Mouse (Mus musculus): ENCODE data around the gene Rubcn. TPM values are rescaled to one million over a fixed set of nuclear protein-coding genes. Genes with fewer than 3 reads are reported as not detected.

Rubcn gene
- polyA plus RNA-seq, 1 experiment from 2014 or later = 22.6 TPM

DNA sequence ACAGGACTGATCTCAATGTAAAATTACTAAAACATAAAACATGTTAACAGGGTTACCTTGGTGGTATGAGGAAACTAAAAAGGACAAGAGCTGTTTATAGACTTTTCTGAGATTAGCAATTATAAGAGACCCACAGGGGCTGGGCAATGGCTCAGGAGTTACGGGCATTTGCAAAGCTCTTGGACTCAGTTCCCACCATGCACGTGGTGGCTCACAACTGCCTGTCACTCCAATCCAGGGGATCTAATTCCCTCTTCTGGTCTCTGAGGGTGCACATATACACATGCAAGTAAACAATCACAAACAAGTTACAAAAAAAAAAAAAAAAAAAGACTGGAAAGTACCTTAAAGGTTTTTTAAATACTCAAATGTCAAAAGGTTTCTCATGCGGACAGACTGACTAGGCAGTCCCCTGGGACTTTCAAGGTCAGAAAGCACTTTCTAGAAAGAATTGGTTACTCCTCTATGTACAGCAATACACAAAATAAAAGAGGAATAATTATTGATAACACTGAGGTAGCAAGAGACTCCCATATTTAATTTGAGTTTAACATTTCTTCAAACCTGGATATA is 15.7 kb downstream of the Rubcn start:
- H3K9me3 ChIP-seq = no peaks in the 10 kb centered on the region
- H3K4me3 ChIP-seq = no peak overlapping the region
- no peak overlapping the region for H3K27ac ChIP-seq
- H3K4me1 ChIP-seq (replicated peaks) = peaks cover 6% of the 10 kb centered on the region
- 92% methylated on average over 3 of the region's 3 CpGs for WGBS
- peaks cover 16% of the 10 kb centered on the region for H3K36me3 ChIP-seq
- no peaks in the 10 kb centered on the region for H3K27me3 ChIP-seq (ENCODE audit: insufficient read depth, poor library complexity, severe bottlenecking)
- DNase-seq (ENCODE audit: low spot score) = no peak

DNA sequence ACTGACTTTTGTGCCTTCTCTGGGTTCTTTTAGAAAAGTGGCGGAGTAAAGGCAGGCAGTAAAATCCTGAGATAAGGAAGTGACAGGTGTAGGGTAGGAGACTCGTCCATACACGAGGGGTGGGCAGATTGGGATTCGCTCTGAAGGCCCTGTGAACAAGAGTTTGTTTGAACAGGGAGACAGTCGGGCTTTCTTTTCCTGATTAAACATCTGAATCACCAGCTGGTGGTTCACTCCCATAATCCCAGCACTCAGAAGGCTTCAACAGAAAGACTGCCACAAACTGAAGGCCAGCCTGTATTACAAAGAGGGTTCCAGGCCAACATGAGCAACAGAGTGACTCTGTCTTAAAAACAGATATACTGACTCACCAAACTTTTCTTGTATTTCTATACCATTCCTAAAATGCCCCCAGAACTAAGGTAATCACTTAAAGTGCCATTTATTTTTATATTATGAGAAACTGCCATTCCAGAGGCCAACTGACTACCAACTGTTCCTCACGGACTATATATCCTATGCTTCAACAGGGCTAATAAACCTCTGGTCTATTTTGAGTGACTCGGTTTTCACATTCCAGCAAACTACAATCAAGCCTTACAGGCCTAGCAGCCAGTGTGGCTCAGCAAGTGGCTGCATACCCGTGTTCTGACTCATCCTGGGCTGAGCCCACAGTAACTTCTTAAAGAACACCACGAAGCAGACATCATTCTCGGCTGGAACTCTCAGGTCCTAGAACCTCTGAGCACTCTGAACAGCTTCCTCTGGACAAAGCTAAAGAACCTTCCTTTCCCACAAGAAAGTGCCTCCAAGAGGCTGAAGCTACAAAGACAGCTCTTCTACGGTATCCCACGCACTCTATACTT is 18.6 kb downstream of the Rubcn start:
- peaks cover 38% of the 10 kb centered on the region for H3K36me3 ChIP-seq
- H3K4me3 ChIP-seq = no peak overlapping the region
- WGBS = 83% methylated on average over 12 of the region's 12 CpGs
- H3K27me3 ChIP-seq (ENCODE audit: insufficient read depth, poor library complexity, severe bottlenecking) = no peaks in the 10 kb centered on the region
- H3K4me1 ChIP-seq (replicated peaks) = no peaks in the 10 kb centered on the region
- no peak overlapping the region for H3K27ac ChIP-seq
- H3K9me3 ChIP-seq = no peaks in the 10 kb centered on the region
- DNase-seq (ENCODE audit: low spot score) = no peak

DNA sequence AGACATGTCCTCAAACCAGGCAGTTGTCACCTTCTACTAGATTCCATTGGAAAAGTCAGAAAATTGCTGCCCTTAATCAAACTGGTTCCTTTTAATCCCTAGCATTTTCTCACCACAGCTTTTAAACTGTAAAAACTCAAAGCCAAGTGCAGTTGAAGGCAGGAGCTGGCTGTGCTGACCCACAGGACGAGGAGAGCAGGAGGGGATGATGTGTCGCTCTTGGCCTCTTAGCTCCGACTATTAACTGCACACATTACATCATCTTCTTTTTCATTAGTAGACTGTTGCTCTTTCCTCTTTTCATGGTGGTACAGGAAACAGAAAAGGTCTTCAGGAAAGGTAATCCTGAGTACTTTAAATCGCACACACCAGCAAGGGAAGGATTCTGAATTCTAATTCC is 19.2 kb downstream of the Rubcn start:
- Histone ChIP-seq H3K9me3 (no peaks in the 10 kb centered on the region), H3K4me1 (replicated peaks) (no peaks in the 10 kb centered on the region), H3K36me3 (peaks cover 36% of the 10 kb centered on the region), H3K27ac (no peak overlapping the region), H3K4me3 (no peak overlapping the region), H3K27me3 (ENCODE audit: insufficient read depth, poor library complexity, severe bottlenecking) (no peaks in the 10 kb centered on the region)
- WGBS = 91% methylated on average over 4 of the region's 4 CpGs
- no peak for DNase-seq (ENCODE audit: low spot score)

DNA sequence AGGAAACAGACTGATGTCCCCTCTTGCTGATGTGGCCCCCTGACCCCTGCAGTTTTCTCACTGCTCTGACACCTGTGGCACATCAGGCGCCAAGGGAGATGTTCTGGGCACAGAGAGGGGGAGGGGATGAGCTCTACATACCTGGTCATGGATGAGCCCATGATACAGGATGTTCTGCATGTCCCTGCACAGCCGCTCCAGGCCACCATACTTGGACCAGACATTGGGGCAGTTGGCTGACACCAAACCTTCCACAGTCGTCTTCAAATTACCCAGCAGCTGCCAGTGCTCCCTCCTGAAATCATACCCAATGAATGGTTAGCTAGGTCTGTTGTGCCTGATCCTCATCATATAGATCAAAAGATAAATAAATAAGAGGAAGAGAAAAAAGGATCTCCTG is 20.8 kb downstream of the Rubcn start:
- Histone ChIP-seq H3K27me3 (ENCODE audit: insufficient read depth, poor library complexity, severe bottlenecking) (no peaks in the 10 kb centered on the region), H3K4me3 (no peak overlapping the region), H3K36me3 (peaks cover 42% of the 10 kb centered on the region), H3K4me1 (replicated peaks) (no peaks in the 10 kb centered on the region), H3K9me3 (no peaks in the 10 kb centered on the region), H3K27ac (no peak overlapping the region)
- 92% methylated on average over 3 of the region's 3 CpGs for WGBS
- DNase-seq (ENCODE audit: low spot score) = no peak

DNA sequence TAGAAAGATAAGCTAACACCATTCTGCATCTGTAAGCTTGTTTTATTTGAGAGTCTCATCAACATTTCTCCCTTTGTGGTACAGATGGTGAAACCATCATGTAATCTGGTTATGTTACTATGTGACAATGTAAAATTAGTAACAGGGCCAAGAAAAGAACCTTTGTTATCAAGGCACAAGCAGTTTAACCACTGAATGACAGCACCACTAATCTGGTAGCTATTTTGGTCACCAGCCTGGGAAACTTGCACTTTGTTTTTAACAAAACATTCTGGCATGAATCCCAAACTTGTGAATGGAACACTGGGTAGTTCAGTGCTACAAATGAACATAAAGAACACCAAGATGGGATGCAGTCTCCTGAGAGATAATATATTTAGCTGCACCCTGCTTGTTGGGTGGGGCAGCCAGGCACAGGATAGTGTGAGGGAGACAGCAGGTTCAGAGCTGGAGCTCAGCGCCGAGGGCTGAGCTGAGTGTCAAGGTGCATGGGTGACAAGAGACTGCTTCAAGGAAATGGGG is 23.5 kb downstream of the Rubcn start:
- no peaks in the 10 kb centered on the region for H3K27me3 ChIP-seq (ENCODE audit: insufficient read depth, poor library complexity, severe bottlenecking)
- no peak overlapping the region for H3K27ac ChIP-seq
- peaks cover 38% of the 10 kb centered on the region for H3K36me3 ChIP-seq
- H3K4me1 ChIP-seq (replicated peaks) = no peaks in the 10 kb centered on the region
- WGBS = 88% methylated on average over 2 of the region's 2 CpGs
- no peaks in the 10 kb centered on the region for H3K9me3 ChIP-seq
- DNase-seq (ENCODE audit: low spot score) = no peak
- no peak overlapping the region for H3K4me3 ChIP-seq

DNA sequence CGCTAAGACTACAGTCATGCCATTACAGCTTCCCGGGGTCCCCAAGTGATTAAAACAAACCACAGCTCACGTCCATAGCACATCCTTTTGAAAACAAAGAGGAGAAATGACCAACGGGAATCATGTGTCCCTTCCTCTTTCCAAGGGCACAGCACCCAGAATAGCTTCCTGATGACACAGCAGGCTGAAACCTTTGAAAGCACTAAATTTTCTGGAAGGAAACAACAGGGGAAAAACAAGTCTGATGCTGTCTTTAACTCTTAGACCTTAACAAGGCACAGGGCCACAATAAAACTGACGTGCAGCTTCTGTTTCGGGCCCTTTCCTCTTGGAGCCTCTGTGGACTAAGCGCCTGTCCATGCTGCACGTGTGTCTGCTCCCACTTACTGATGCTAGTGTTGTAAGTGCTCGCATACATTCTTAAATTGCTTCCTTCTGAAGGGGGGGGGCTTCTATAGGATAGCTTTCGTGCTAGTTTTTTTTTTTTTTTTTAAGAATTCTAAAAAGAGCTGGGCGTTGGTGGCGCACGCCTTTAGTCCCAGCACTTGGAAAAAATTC is 24.0 kb downstream of the Rubcn start:
- H3K36me3 ChIP-seq = peaks cover 43% of the 10 kb centered on the region
- H3K9me3 ChIP-seq = no peaks in the 10 kb centered on the region
- H3K27ac ChIP-seq = no peak overlapping the region
- no peaks in the 10 kb centered on the region for H3K27me3 ChIP-seq (ENCODE audit: insufficient read depth, poor library complexity, severe bottlenecking)
- no peak overlapping the region for H3K4me3 ChIP-seq
- 84% methylated on average over 13 of the region's 13 CpGs for WGBS
- no peak for DNase-seq (ENCODE audit: low spot score)
- no peaks in the 10 kb centered on the region for H3K4me1 ChIP-seq (replicated peaks)

DNA sequence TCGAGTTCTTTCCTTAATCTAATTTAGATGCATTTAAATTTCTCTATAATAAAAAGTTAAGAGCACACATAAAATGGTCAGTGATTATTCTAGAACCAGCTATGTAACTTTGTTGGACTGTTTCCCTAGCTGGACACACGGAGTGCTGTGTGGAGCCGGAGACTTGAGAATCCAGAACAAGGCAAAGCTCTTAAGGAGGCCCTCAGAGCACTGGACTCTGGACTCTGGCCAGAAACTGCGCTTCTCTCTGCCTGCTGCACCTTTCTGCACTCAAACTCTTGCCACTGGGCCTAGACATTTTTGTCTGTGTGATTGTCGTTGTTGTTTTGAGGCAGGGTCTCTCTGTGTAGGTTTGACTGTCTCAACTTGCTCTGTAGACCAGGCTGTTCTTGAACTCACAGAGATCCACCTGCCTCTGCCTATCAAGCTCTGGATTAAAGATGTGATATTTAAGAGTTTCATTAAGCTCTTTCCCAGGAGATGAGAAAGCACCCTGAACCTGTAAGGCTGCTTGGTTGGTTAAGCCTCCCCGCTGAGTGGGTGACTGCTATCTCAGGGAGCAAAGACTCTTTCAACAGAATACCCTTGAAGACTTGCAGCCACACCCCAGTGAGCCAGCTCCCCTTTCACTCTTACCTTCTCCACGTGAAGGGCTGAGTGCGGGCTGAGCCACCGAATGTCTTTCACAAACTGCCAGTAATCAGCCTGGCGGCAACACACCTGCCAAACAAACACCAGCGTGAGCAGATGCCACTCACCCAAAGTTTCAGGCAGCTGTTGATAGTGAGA is 28.3 kb downstream of the Rubcn start:
- Histone ChIP-seq H3K4me1 (replicated peaks) (no peaks in the 10 kb centered on the region), H3K27ac (no peak overlapping the region), H3K36me3 (peaks cover 64% of the 10 kb centered on the region), H3K27me3 (ENCODE audit: insufficient read depth, poor library complexity, severe bottlenecking) (no peaks in the 10 kb centered on the region), H3K9me3 (no peaks in the 10 kb centered on the region), H3K4me3 (no peak overlapping the region)
- DNase-seq (ENCODE audit: low spot score) = no peak
- WGBS = 95% methylated on average over 11 of the region's 11 CpGs

DNA sequence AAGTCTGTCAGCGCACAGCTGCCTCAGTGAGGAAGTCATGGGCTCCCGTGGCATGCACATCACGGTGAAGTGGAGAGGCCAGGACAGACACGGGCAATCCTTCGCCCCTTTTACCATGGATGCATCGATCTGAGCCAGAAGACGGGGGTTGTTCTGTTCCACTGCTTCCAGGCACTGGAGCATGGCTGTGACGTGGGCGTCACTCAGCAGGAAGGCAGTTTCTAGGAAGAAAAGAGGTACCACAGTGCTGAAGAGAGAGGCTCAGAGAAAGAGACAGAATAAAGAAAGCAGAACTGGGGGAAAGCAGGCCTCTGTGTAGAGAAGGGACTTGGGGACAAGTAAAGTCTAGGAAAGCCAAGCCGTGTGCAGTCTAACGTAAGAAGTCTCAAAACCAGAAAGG is 30.5 kb downstream of the Rubcn start:
- no peaks in the 10 kb centered on the region for H3K9me3 ChIP-seq
- H3K4me1 ChIP-seq (replicated peaks) = no peaks in the 10 kb centered on the region
- 84% methylated on average over 11 of the region's 11 CpGs for WGBS
- DNase-seq (ENCODE audit: low spot score) = no peak
- H3K27me3 ChIP-seq (ENCODE audit: insufficient read depth, poor library complexity, severe bottlenecking) = no peaks in the 10 kb centered on the region
- no peak overlapping the region for H3K27ac ChIP-seq
- peaks cover 78% of the 10 kb centered on the region for H3K36me3 ChIP-seq
- no peak overlapping the region for H3K4me3 ChIP-seq

DNA sequence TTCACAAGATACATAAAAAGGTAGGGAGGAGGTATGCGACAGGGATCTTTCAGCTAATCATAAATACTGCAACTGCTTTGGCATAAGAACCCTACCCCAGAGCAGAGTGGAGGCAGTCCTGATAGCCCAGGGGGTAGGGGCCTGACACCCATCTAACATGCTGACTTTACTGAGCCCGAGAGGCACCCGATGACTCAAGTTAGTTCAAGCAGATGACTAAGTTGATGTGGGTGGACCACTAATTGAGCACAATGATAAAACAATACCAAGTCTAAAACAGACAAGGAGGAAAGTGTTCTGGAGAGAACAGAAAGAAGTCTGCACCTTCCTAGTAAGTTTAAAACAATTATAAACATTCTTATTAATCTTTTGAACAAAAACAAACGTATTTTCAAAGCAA is 46.1 kb downstream of the Rubcn start:
- 91% methylated on average over 4 of the region's 4 CpGs for WGBS

DNA sequence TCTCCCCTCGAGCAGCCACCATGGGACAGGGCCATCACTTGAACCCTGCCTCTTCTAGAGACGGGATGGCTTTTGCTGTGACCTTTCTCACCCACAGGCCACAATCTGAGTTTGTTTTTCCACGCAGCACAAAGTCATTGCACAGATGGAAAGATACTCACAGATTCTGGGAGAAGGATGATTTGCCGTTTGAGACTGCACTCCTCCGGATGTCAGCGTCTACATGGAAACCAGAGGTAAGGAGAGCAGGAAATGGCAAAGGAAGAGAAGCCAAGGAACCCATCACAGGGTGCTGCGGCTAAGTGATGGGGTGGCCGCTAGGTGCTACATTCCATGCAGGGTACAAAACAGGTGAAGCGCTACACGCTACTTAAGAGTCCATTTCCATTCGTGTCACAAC is 48.5 kb downstream of the Rubcn start:
- no peak overlapping the region for H3K27ac ChIP-seq
- WGBS = 88% methylated on average over 11 of the region's 11 CpGs
- no peaks in the 10 kb centered on the region for H3K9me3 ChIP-seq
- no peaks in the 10 kb centered on the region for H3K4me1 ChIP-seq (replicated peaks)
- no peak overlapping the region for H3K4me3 ChIP-seq
- H3K36me3 ChIP-seq = peaks cover 62% of the 10 kb centered on the region
- no peak for DNase-seq (ENCODE audit: low spot score)
- no peaks in the 10 kb centered on the region for H3K27me3 ChIP-seq (ENCODE audit: insufficient read depth, poor library complexity, severe bottlenecking)

More for the DNA sequence above, 46.1 kb downstream of the Rubcn start:
- no peak for DNase-seq (ENCODE audit: low spot score)
- Histone ChIP-seq H3K27ac (no peak overlapping the region), H3K36me3 (peaks cover 58% of the 10 kb centered on the region), H3K4me3 (no peak overlapping the region), H3K27me3 (ENCODE audit: insufficient read depth, poor library complexity, severe bottlenecking) (no peaks in the 10 kb centered on the region), H3K4me1 (replicated peaks) (no peaks in the 10 kb centered on the region), H3K9me3 (no peaks in the 10 kb centered on the region)

DNA sequence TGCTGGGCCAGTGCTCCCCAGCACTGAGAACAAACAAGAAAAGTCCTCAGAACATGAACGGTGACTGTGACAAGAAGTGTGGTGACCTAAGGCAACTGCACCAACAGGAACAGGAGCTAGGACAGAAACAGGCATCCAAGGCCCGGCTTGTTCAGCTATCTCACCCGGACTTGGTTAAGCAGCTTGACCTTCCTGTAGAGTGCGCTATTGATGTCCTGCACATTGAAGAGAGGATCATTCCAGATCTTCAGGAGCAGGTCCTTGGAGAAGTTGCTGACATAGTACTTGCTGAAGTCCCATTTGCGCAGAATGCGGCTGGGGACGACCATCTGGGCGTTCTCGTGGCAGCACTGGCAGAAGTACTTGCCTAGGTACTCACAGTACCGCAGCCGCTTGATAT is 51.0 kb downstream of the Rubcn start:
- no peak overlapping the region for H3K4me3 ChIP-seq
- DNase-seq (ENCODE audit: low spot score) = no peak
- peaks cover 80% of the 10 kb centered on the region for H3K36me3 ChIP-seq
- H3K9me3 ChIP-seq = no peaks in the 10 kb centered on the region
- 95% methylated on average over 11 of the region's 11 CpGs for WGBS
- no peak overlapping the region for H3K27ac ChIP-seq
- no peaks in the 10 kb centered on the region for H3K4me1 ChIP-seq (replicated peaks)
- H3K27me3 ChIP-seq (ENCODE audit: insufficient read depth, poor library complexity, severe bottlenecking) = no peaks in the 10 kb centered on the region

DNA sequence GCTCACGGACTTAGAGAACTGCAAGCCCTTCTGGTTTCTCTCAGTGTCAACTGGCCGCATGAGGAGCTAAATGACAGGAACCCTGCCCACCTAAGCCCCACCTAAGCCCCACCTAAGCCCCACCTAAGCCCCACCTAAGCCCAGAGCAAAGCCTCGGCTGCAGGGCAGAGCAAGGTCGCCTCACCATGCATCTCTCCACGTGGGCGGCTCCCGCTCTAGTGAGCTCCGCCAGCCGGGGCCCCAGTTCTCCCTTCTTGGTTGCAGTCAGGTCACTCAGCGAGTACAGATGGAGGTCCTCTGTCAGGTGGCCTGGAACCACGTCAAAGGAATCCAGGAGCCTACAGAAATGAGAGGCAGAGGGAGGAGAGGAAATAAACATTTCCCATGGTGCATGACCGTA is 52.2 kb downstream of the Rubcn start:
- H3K27me3 ChIP-seq (ENCODE audit: insufficient read depth, poor library complexity, severe bottlenecking) = no peaks in the 10 kb centered on the region
- 82% methylated on average over 12 of the region's 12 CpGs for WGBS
- H3K9me3 ChIP-seq = no peaks in the 10 kb centered on the region
- H3K4me3 ChIP-seq = no peak overlapping the region
- H3K4me1 ChIP-seq (replicated peaks) = no peaks in the 10 kb centered on the region
- peaks cover 80% of the 10 kb centered on the region for H3K36me3 ChIP-seq
- DNase-seq (ENCODE audit: low spot score) = no peak
- no peak overlapping the region for H3K27ac ChIP-seq
